Mouse (Mus musculus) megakaryocyte progenitor cell, adult 5-6 weeks (primary cell): Measurements from ENCODE around the gene Mlkl. TPM values are rescaled to one million over a fixed set of nuclear protein-coding genes. Genes with fewer than 3 reads are reported as not detected.
A peak's percentile ranks its signal among the peaks of the same experiment; 100 is the strongest.
"Not testable (repeated sequence)": the region's sequence is repeated elsewhere in the genome, so short reads cannot be mapped to it uniquely, and the experiment has no call there.

Experiments
- ATAC-seq: replicated peaks from 2 replicates; pipeline ENCODE4 v1.8.0; 2016; ENCODE audit warnings: mild to moderate bottlenecking, moderate TSS enrichment, inconsistent platforms; ENCODE audit not compliant: poor library complexity
- total RNA-seq, 2 experiments: library from RNA; stranded (forward) in 1 of 2; stranded (reverse) in 1 of 2; fragments of 157-497, 149-512 nt in 1 of 2; fragments of 200-1000 nt in 1 of 2; gene quantifications; 2 replicates each; pipeline versions ENCODE4 v1.2.3 to v1.2.4; 2015 to 2017

The Mlkl gene
- total RNA-seq, 2 experiments from 2014 or later = 78.9 to 93.6 TPM

DNA sequence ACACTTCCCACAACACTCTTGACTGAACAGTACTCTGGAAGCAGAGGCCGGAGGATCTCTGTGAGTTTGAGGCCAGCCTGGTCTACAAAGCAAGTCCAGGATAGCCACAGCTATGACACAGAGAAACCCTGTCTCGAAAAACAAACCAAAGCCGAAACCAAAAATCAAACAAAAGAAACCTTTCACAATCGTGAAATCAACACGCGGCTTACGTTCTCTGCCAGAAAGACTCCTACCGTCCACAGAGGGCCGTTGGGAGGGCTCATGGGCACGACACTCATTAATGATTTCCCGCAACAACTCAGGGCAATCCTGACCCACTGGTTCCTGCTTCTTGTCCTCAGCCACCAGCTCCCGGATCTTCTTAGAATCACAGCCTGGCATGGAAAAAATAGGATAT is 23.2 kb downstream of the Mlkl start:
- ATAC-seq = no peak

DNA sequence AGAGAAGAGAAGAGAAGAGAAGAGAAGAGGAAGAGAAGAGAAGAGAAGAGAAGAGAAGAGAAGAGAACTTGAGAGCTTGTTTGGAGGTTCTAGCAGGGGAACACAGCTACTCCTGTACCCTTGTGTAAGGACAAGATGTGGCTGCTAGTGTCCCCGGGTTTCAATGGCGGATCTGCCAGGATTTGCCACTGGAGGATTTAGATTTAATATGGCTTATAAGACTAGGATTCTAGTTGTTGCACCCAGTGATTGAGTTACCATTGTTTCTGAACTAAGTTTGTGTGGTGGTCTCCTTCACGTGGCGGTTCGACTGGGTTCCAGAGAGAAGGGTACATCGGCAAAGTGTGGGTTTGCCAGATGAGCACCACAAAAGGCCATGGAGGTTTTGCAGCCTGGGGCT is 24.0 kb downstream of the Mlkl start:
- ATAC-seq = not testable (repeated sequence)

DNA sequence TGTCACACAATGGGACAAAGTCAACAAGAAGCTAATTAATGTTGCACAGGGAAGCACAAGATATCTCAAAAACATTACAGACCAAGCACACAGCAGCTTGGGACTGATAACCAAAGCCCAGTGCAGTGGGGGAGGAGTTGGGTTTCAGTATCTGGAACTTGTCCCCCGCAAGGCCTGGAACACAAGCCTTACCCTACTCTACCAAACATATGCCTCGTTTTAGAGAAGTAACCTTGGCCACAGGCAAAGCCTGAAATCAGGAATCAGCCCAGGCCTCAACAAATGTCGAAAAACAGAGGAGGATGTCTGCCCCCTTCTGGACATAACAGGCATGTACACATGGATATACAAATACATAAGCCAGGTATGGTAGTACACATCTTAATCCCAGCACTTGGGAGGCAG is 25.2 kb downstream of the Mlkl start:
- ATAC-seq = peak; percentile 97

DNA sequence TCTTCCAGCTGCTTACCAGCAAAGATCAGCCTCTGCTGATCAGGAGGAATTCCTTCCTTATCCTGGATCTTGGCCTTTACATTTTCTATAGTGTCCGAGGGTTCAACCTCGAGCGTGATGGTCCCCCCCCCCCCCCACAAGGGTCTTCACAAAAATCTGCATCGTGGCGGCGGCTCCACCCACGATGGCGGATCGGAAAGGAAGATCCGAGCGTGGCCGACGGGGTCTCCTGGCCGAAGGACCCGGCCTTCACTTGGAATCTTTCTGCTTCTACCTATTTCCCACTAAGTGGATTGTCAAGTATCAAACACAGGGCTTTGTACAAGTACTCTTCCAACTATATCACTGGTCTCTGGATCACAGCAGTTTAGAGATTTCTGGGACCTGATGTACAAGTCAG is 28.0 kb downstream of the Mlkl start:
- ATAC-seq = peak; percentile 43; the same call in 1 of the 2 replicates

DNA sequence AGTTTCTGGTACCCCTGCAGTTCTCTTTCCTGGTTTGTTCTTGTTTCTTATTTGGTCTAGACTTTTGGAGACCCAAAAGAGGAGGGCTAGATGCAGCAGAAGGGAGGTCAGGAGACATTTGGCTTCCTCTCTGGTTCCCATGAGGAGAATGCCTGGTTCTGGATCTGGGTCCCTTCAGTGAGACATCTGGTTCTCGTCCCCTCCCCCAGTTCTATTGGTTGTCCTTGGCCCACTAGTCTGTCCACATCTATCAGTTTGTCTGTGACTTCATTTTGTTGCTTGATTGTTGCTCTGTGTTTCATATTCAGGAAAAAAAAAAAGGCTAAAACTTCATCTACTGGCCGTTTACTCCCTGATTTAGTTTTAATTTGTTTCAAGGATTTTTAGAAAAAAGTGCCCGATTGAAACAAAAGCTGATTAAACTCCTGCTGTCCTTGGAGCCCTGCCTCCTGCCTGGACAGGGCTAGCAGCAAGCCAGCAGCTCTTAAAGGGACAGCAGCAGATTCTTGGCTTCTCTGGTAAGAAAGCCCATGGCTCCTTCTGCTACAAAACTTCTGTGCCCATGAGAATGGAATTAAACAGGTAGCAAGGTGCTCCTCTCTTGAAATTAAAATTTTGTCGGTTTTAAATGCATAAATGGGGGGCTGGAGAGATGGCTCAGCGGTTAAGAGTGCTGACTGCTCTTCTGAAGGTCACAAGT is 32.8 kb downstream of the Mlkl start:
- no peak for ATAC-seq

DNA sequence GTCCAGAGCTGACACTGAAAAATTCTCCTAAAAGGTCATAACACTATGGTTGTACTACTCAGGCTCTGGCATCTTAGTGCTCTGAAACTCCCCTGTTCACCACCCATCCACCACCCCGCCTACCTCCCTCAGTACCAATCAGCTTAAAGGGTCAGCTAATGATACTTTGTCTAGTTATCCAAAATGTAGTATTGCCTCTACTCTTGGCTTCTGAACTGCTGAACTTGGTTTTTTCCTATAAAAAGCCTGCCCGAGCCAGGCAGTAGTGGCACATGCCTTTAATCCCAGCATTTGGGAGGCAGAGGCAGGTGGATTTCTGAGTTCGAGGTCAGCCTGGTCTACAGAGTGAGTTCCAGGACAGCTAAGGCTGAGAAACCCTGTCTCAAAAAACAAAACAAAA is 33.6 kb downstream of the Mlkl start:
- ATAC-seq = no peak

DNA sequence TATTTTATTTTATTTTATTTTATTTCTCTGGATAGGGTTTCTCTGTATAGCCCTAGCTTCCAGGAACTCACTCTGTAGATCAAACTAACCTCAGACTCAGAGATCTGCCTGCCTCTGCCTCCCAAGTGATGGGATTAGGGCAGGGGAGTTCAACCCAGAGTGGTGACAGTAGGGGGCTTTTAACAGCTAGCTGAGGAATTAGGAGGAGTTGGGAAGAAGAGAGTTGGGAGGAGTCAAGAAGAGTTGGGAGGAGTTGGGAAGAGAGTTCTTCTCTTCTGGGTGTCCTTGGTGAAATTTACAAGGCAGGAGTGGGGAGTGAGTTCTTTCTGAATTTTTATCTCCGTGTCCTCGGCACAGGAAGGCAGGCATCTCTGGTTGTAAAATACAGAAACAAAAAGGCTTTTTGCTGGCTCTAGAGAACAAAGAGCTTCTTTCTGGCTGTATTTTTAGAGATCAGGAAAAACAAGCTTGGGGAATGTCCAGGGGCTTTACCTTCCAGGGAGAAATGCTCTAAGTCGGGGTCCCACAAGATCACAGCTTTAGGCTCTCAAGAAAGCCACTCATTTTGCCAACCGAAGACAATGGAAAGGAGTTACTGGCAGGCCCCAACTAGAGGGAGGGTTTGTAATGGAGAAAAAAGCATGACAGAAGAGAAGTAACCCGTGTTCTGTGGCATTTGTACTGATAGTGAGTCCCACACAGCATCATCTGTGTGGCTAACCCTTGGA is 34.7 kb downstream of the Mlkl start:
- not testable (repeated sequence) for ATAC-seq

DNA sequence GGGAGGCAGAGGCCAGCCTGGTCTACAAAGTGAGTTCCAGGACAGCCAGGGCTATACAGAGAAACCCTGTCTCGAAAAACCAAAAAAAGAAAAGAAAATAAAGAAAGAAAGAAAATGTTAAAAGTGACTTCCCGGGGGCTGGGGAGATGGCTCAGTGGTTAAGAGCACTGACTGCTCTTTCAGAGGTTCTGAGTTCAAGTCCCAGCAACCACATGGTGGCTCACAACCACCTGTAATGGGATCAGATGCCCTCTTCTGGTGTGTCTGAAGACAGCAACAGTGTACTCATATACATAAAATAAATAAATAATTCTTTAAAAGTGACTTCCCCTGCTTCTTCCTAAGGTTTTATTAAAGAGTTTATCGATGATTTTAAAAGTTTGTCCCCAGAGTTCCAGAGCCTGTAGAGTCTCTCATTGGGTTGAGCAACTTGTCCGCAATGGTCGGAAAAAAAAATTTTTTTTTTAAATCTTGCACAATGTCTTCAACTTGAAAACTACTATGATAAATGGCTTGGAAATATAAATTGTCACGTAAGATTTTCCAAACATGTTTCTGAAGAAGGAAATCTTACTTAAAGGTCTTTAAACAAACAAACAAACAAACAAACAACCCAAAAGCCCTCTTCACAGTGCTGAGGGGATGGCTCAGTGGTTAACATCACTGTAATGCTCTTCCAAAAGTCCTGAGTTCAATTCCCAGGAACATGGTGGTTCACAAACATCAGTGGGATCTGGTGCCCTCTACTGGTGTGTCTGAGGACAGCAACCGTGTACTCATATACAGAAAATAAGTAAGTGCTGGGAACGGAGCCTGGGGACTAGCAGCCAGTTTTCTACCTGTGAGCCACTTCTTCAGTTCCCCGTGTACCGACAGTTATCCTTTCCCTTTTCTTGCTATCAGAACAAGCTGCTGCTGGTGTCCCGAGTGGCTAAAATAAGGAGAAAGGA is 37.1 kb downstream of the Mlkl start:
- no peak for ATAC-seq

DNA sequence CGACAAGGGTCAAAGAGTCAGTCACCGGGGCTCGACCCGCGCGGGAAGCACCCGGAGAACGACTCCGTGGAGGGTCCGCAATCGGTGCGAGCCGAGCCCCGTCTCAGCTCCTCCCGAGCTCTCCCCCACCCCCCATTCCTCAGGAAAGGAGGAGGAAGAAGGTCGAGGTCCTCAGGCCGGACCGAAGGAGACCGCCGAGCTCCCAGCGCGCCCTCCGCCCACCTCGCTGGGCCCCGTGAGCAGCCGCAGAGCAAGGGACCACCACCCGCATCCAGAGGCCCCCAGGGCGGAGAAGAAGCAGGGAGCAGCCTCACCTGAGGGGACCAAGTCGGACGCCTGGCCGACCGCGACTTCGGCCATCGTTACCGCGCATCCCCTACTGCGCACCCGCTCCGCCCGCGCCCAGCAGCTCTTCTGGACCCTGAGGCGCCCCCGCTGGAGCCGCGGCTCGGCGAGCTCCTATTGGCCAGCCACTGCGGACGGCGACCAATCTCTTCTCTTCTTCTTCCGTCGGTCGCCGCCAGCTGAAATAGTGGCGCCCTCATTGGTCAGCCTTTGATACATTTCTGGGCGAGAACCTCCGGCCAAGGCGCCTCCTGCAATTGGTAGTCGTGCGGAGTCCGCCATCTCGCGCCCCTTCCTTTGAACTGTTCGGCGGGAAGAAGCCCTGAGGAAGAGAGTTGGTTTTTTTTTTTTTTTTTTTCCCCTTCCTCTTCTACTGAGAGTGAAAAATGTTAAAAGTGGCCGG is 38.0 kb downstream of the Mlkl start, which contains the start of gene Rfwd3:
TSS of gene Rfwd3 (minus strand) at position 402 of the 748 bp plus-strand sequence.
- peak; percentile 97 for ATAC-seq

DNA sequence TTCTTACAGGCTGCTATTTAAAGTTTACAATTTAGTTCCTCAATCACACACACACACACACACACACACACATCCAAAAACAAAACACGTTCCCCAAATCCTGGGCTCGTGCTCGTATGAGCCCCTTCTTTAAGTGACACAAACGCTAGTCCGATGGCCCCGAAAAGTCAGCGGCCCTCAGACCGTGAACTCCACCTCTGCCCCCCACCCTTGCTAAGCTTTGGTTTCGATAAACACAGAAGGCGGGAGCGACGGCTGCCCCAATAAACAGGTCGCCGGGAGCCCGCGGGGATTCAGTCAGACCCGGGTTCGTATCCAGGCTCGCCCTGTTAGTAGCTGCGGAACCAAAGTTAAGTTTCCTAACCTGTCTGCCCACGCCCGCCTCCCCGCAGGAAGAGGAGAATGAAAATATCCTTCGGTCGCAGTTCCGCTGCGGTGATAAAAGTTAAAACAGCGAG is 38.6 kb downstream of the Mlkl start:
- peak; percentile 53 for ATAC-seq

DNA sequence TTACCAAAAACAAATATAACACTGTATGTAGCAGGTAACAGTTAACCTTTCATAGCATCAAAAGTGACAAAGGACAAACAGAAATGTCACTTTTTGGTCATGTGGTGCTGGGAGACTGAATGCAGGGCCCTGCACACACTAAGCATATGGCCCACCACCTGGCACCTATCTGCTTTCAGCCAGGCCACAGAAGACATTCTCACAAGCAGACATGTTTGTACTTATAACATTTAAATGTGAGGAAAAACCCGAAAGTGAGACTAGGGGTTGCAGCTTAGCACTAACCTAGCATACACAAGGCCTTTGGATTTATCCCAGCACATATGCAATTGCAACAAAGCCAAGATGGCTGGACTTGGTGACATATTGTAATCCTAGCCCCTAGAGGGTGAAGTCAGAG is 40.0 kb downstream of the Mlkl start:
- no peak for ATAC-seq

DNA sequence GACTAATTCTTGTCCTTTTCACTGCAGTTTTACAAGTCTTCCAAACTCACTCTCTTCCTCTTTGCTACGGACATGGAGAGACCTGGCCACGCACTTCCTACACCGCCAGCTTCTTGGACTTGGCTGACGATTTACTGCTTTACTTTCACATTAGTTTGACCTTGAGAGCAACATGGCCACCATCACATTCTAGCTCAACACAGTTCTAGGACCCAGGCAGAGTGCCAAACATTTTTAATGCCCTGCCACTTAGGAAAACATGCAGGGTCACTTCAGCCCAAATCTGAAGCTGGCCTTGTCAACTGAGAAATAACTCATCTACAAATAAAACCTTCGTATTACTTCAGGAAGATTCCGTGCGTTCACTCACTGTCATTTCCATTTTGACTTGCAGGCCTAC is 46.2 kb downstream of the Mlkl start:
- ATAC-seq = no peak

DNA sequence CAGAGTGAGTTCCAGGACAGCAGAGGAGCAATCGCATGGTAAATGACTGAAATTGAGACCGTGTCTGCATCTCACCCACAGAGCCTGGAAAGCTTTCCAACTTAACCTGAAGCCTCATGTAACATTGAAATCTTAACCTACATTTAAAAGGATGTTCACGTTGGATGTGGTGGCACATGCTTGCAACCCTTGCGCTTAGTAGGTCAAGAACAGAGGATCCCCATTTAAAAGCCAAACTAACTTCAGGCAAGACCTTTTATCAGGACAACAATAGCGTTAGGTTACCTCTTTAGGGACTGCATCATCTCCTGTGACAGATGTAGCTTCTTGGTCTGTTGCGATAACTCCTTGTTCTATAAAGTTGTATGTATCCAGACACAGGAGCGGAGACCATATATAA is 47.4 kb downstream of the Mlkl start:
- no peak for ATAC-seq

DNA sequence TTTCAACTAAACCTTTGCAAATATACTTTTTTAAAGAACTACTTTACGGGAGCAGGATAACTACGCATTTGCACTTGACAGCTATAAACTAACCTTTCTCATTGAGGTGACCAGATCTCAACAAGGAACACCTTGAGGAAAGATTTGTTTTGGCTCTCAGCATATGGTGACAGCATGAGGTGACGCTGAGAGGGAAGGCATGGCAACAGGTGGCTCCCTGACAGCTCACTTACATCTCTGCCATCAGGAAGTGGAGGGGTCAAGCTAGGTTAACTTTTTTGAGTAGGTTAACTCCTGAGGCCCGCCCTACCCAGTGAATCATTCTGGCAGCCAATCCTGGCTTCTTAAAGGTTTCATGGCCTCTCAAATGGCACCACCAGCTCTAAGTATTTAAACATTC is 52.4 kb downstream of the Mlkl start:
- ATAC-seq = no peak

DNA sequence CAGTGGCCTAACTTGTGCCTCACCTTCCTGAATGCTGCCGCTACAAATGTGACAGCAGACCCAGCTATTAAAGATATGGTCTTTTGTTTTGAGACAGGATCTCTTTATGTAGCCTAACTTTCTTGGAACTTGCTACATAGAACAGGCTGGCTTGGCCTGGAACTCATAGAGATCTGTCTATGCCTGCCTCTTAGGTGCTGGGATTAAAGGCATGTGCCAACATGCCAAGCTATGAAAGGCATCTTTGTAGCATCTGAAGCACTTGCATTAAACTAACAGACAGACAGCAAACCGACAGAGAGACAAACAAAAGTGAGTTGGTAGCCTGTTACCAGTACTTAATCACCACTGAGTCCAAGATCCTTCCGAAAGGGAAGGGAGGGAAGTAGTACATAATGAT is 55.9 kb downstream of the Mlkl start:
- no peak for ATAC-seq

DNA sequence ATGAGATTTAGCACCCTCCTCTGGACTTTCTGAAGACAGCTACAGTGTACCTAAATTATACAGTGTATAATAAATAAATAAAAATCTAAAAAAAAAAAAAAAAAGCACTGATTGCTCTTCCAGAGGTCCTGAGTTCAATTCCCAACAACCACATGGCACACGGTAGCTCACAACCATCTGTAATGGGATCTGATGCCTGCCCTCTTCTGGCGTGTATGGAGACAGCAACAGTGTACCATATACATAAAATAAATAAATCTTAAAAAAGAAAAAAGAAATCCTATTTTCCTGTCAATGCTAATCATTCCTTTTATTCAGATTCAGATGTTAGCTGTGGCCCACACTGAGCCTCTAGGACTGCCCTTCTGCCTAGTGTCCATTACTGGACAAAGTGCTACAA is 69.7 kb downstream of the Mlkl start:
- no peak for ATAC-seq

DNA sequence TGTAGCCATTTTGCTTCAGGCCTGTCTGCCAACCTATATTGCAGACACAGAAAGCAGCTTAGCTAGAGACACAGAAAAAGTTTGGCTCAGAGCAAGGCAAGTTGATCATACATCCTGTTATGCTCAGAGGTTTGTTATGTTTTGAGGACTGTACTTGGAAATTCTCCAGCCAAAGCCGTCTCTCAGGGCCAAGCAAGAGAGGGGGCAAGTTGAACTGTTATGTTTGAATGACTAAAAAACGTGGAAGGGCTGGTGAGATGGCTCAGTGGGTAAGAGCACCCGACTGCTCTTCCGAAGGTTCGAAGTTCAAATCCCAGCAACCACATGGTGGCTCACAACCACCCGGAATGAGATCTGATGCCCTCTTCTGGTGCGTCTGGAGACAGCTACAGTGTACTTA is 71.8 kb downstream of the Mlkl start:
- not testable (repeated sequence) for ATAC-seq

DNA sequence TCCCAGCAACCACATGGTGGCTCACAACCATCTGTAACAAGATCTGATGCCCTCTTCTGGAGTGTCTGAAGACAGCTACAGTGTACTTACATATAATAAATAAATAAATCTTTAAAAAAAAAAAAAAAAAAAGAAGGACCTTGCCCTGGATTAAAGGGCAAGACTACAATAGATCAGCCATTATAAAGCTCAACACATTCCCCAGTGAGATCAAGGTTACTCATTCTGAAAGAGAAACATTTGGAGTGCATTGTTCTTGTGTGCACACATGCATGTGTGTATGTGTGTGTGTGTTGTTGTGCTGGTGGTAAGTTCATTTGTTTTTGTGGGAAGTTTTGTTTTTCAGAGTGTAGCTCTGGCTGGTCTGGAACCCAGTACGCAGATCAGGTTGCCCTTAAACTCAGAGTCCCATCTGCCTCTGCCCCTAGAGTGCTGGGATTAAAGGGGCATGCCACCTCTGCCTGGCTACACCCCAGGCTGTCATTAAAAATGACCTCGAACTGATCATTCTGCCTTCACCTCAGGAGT is 73.2 kb downstream of the Mlkl start:
- no peak for ATAC-seq

DNA sequence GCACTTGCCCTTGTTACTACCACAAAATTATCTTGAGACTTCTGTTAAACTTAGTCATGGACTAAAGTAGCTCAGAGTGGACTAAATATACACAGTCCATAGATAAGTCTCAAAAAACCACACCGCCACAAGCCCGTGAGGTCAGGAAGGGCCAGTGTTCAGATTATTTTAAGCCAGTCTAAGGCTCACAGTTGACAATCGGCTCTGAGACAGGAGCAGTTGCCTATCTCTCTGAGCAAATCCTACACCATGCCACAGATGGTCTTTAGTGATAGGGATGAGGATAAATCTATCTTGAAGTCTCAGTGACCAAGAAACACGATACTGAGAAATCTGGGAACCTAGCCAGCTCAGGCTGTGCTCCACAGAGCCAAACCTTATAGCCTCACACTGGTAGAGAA is 76.0 kb downstream of the Mlkl start:
- ATAC-seq = peak; percentile 63
